Mouse (Mus musculus): Measurements from ENCODE around the gene Pex14. TPM values are rescaled to one million over a fixed set of nuclear protein-coding genes. Genes with fewer than 3 reads are reported as not detected.

Pex14 gene
- polyA plus RNA-seq, 1 experiment from 2014 or later: 38.9 TPM

DNA sequence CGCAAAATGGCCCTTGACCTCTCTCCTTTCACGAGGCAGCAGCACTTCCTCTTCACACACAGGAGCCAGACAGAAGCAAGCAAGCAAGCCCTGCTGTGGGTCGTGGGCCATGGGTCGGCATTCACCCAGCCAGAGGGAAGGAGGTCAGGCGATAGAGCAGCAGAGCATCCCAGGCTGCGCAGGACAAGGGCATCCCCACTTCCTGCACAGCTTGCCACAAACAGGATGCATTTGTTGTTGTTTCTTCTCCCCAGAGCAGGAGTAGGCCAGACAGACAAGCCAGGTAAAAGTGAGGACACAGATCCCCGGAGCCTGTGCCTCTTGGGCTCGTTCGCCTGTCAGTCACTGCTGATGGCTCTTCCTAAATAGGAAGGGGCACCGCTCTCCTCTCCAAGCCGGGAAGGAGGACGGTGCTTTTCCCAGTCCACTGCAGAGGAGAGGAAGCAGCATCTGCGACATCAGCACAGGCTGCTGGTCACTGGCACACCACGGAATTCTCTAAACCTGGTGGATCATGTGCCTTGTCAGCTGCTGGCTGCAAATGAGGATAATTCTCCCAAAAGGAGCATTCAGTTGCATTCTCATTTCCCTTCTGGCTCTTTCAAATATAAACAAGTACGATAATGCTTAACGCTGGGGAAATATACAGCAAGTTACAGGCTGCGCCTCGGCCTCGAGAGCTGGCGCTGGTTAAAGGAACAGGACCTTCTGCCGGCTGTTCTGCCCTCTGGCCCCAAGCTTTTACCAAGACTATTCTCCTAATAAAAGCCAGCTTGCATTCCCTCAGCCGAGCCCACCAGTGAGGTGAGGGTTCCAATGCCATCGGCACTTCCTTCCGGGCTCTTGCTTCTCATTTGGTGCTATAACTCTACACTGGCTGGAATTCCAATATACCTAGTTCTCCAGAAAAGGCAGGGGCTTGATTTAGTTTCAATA lies 113.9 kb downstream of the Pex14 start:
- ATAC-seq: peak; percentile 21
- no peak overlapping the region for H3K27ac ChIP-seq (ENCODE audit: low read length)
- TF ChIP-seq CTCF (IDR thresholded peaks at IDR 0.05) (no peak), EP300 (IDR thresholded peaks at IDR 0.05) (no peak)
- no peaks in the 10 kb centered on the region; the same call in 1 of the 2 replicates for H3K4me1 ChIP-seq (ENCODE audit: insufficient read depth, low read depth, low read length)
- no peak overlapping the region for H3K4me3 ChIP-seq (ENCODE audit: low read depth, low read length)
- H3K4me2 ChIP-seq (replicated peaks; ENCODE audit: low read depth, low read length): no peak overlapping the region
- no peaks in the 10 kb centered on the region for H3K9me3 ChIP-seq (ENCODE audit: low read length)
- no peak for DNase-seq (ENCODE audit: low spot score)
- 38% methylated on average over 24 of the region's 24 CpGs for WGBS
- no peaks in the 10 kb centered on the region for H3K27me3 ChIP-seq (replicated peaks; ENCODE audit: insufficient read depth, low read length)
- no peak overlapping the region for H3K9ac ChIP-seq (replicated peaks; ENCODE audit: low read depth)
- no peaks in the 10 kb centered on the region for H3K36me3 ChIP-seq (ENCODE audit: insufficient read depth, low read length)

DNA sequence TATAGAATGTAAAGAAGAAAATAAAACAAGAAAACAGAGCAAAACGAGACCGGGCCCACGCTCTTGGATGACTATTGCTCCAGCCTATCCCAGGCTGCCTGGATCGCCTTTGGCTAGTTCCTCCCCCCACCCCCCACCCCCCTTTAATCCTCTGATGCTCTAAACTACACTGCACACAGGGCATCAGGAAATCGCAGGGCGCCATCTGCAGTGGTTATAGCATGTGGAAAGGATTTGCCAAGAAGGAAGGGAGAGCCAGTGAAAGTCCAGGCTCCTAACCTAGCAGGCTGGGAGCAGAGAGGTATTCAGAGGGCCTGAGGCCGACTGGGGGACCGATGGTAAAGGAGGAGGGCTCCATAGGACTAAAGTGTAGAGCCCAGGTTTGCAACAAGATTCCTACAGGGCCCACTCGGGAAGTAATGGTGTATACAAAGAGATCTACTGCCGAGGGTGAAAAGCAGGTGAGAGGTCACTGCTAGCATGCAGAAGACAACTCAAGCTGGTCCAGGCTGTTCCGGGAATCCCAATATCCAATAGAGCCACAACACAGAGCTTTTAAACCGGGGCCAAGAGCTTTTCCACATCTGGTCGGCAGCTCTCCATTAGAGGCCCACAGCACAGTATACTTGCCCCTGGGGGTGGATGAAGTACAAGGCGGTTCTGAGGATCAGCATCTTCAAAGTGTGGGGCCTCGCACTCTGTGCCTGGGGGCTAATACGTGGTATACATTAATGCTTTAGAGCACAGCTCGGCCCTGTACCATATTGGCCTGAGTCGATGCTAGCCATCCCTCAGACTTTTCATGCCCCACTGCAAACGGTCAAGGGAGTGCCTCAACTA lies 114.8 kb downstream of the Pex14 start:
- H3K27me3 ChIP-seq (replicated peaks; ENCODE audit: insufficient read depth, low read length): no peaks in the 10 kb centered on the region
- no peaks in the 10 kb centered on the region for H3K36me3 ChIP-seq (ENCODE audit: insufficient read depth, low read length)
- WGBS: 79% methylated on average over 19 of the region's 19 CpGs
- DNase-seq (ENCODE audit: low spot score) (no peak), ATAC-seq (no peak)
- no peak overlapping the region for H3K27ac ChIP-seq (ENCODE audit: low read length)
- no peak overlapping the region for H3K4me3 ChIP-seq (ENCODE audit: low read depth, low read length)
- TF ChIP-seq EP300 (IDR thresholded peaks at IDR 0.05) (no peak), CTCF (IDR thresholded peaks at IDR 0.05) (no peak)
- H3K4me1 ChIP-seq (ENCODE audit: insufficient read depth, low read depth, low read length): no peaks in the 10 kb centered on the region; the same call in 1 of the 2 replicates
- H3K4me2 ChIP-seq (replicated peaks; ENCODE audit: low read depth, low read length): no peak overlapping the region
- H3K9ac ChIP-seq (replicated peaks; ENCODE audit: low read depth): no peak overlapping the region
- no peaks in the 10 kb centered on the region for H3K9me3 ChIP-seq (ENCODE audit: low read length)

DNA sequence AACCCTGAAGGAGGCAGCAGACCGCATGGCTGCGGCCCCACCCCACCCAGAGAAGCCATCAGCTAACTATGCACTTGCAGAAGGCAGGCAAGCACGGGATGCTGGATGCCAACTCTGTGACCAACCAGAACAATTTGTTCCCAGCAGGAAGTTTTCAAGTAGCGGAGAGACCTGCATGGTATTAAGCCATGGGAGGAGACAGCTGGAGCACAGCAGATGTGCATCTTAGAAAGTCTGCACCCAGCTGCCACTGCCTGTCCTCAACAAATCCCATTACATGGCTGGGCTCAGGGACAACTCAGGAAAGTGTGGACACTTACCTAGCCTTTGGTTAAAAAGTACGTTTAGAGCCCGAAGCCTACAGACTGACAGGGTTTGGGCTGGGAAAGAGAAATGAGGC lies 117.4 kb downstream of the Pex14 start:
- ATAC-seq (no peak), DNase-seq (ENCODE audit: low spot score) (no peak)
- Histone ChIP-seq H3K36me3 (ENCODE audit: insufficient read depth, low read length) (no peaks in the 10 kb centered on the region), H3K9me3 (ENCODE audit: low read length) (no peaks in the 10 kb centered on the region), H3K27me3 (replicated peaks; ENCODE audit: insufficient read depth, low read length) (no peaks in the 10 kb centered on the region), H3K4me1 (ENCODE audit: insufficient read depth, low read depth, low read length) (peaks cover 7% of the 10 kb centered on the region), H3K9ac (replicated peaks; ENCODE audit: low read depth) (no peak overlapping the region), H3K27ac (ENCODE audit: low read length) (no peak overlapping the region), H3K4me2 (replicated peaks; ENCODE audit: low read depth, low read length) (no peak overlapping the region), H3K4me3 (ENCODE audit: low read depth, low read length) (no peak overlapping the region)
- 75% methylated on average over 6 of the region's 6 CpGs for WGBS
- TF ChIP-seq EP300 (IDR thresholded peaks at IDR 0.05): no peak
- no peak for TF ChIP-seq CTCF (IDR thresholded peaks at IDR 0.05)

DNA sequence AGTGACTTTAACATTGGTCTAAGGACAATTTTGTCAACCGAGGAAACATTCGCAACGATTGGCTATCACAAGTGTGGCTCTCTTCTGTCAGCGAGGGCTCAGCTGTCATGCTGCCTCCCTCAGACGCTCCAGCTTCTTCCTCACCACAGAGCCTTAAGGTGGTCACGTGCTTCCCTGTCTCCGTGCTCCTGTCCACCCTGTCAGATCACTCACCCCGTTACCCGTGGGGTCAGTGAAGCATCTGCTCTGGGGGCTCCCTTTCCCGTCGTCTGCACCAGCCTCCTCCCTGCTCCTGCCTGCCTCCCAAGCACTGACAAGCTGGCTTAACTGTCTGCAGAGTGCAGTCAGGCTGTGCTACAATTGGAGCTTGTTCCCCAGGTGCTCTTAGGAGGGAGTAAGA lies 119.8 kb downstream of the Pex14 start:
- Histone ChIP-seq H3K27me3 (replicated peaks; ENCODE audit: insufficient read depth, low read length) (no peaks in the 10 kb centered on the region), H3K27ac (ENCODE audit: low read length) (no peak overlapping the region), H3K9ac (replicated peaks; ENCODE audit: low read depth) (no peak overlapping the region), H3K4me3 (ENCODE audit: low read depth, low read length) (no peak overlapping the region), H3K36me3 (ENCODE audit: insufficient read depth, low read length) (no peaks in the 10 kb centered on the region), H3K9me3 (ENCODE audit: low read length) (no peaks in the 10 kb centered on the region), H3K4me2 (replicated peaks; ENCODE audit: low read depth, low read length) (no peak overlapping the region), H3K4me1 (ENCODE audit: insufficient read depth, low read depth, low read length) (peaks cover 7% of the 10 kb centered on the region)
- DNase-seq (ENCODE audit: low spot score) (no peak), ATAC-seq (no peak)
- WGBS: 65% methylated on average over 11 of the region's 11 CpGs
- TF ChIP-seq EP300 (IDR thresholded peaks at IDR 0.05): no peak
- no peak for TF ChIP-seq CTCF (IDR thresholded peaks at IDR 0.05)

DNA sequence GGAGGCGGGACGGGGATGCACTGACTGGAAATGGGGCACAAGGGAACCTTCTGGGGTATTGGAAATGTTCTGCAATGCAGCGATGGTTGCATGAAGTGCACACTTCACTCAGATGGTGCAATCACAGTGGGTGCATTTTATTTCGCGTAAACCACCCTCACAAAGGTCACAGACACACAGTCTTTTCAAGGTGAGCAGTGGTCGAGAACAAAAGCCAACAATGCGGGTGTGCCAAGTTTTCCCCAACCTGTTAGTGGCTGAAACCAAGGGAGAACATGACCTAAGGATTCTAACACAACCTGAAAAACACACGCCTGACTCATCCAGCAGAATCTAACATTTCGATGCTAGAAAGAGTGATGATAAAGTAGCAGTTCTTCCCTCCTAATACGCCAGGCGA lies 120.8 kb downstream of the Pex14 start:
- WGBS: 78% methylated on average over 11 of the region's 11 CpGs
- Histone ChIP-seq H3K4me2 (replicated peaks; ENCODE audit: low read depth, low read length) (no peak overlapping the region), H3K36me3 (ENCODE audit: insufficient read depth, low read length) (no peaks in the 10 kb centered on the region), H3K4me3 (ENCODE audit: low read depth, low read length) (no peak overlapping the region), H3K27me3 (replicated peaks; ENCODE audit: insufficient read depth, low read length) (no peaks in the 10 kb centered on the region), H3K4me1 (ENCODE audit: insufficient read depth, low read depth, low read length) (peaks cover 7% of the 10 kb centered on the region), H3K9me3 (ENCODE audit: low read length) (no peaks in the 10 kb centered on the region), H3K9ac (replicated peaks; ENCODE audit: low read depth) (no peak overlapping the region), H3K27ac (ENCODE audit: low read length) (no peak overlapping the region)
- TF ChIP-seq EP300 (IDR thresholded peaks at IDR 0.05) (no peak), CTCF (IDR thresholded peaks at IDR 0.05) (no peak)
- ATAC-seq: no peak
- DNase-seq (ENCODE audit: low spot score): no peak

DNA sequence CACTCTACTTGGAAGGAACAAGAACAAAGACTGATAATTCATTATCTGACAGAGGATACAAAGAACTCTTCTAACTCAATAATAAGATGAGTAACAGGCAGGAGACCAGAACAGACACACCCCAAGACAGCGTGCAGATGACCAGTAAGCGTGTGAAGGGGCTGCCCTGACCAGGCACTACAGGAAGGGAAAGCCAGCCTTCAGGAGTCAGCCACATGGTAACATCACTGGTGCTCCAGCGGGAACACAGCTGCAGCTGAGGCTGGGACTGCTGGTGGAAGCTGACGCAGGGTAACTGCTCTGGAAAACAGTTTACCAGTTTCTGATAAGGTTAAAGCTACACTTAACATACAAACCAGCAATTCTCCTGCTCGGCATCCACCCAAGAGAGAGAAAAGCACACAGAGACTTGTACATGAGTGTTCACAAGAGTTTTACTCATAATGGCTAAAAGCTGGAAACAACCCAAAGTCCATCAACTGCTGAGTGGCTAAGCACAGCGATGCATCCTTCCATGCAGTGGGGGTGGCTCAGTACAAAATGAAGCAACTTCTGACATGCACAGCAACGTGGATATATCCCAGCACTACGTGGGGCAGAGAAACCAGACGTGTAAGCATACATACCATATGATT lies 121.3 kb downstream of the Pex14 start:
- H3K27ac ChIP-seq (ENCODE audit: low read length): no peak overlapping the region
- no peak overlapping the region for H3K4me2 ChIP-seq (replicated peaks; ENCODE audit: low read depth, low read length)
- H3K4me3 ChIP-seq (ENCODE audit: low read depth, low read length): no peak overlapping the region
- no peak for TF ChIP-seq EP300 (IDR thresholded peaks at IDR 0.05)
- no peak for TF ChIP-seq CTCF (IDR thresholded peaks at IDR 0.05)
- DNase-seq (ENCODE audit: low spot score): peak; percentile 74
- H3K27me3 ChIP-seq (replicated peaks; ENCODE audit: insufficient read depth, low read length): no peaks in the 10 kb centered on the region
- H3K4me1 ChIP-seq (ENCODE audit: insufficient read depth, low read depth, low read length): peaks cover 7% of the 10 kb centered on the region
- WGBS: 33% methylated on average over 9 of the region's 9 CpGs
- no peaks in the 10 kb centered on the region for H3K36me3 ChIP-seq (ENCODE audit: insufficient read depth, low read length)
- ATAC-seq: peak; percentile 64
- no peak overlapping the region for H3K9ac ChIP-seq (replicated peaks; ENCODE audit: low read depth)
- no peaks in the 10 kb centered on the region for H3K9me3 ChIP-seq (ENCODE audit: low read length)

All from lung, postnatal 0 days (tissue).